Mouse (Mus musculus) liver, postnatal 0 days (tissue): Measurements from ENCODE around the gene Prickle2.

Experiments used
- CTCF ChIP-seq: sonication (generic); IDR thresholded peaks from 2 replicates; pipeline ENCODE4 v1.5.1; 2016; ENCODE audit warnings: antibody characterized with exemption, low read depth
- EP300 ChIP-seq: IDR thresholded peaks from 2 replicates; pipeline ENCODE4 v1.6.1; 2016; ENCODE audit warnings: antibody characterized with exemption, low read depth, mild to moderate bottlenecking

- TF ChIP-seq CTCF: no peak
- TF ChIP-seq EP300: no peak
Observed at GRCm38 (mm10) chr6:92346729-92347128, 359.2 kb downstream of the Prickle2 start.
